Mouse (Mus musculus) urinary bladder, postnatal 0 days (tissue): ENCODE data around the gene Tmem219. TPM values are rescaled to one million over a fixed set of nuclear protein-coding genes. Genes with fewer than 3 reads are reported as not detected.

ENCODE experiments used
- polyA plus RNA-seq: library from polyadenylated mRNA; unstranded; fragments of >200 nt; fragmentation: Nextera tagmentation; extraction: Ambion mirVana; gene quantifications from 2 replicates; pipeline ENCODE4 v1.2.1, GENCODE M21; 2015

The Tmem219 gene
- 34.6 and 38.2 TPM in 2 replicates for polyA plus RNA-seq

GRCm38 (mm10) chr7:126922624-126923060 is at the start of gene Tmem219:
Gene Tmem219 (minus strand): TSS chr7:126922917.

GRCm38 (mm10) chr7:126949793-126950646 is 27.3 kb upstream of the Tmem219 start, which contains the start of gene Sez6l2:
Gene Sez6l2 (plus strand): TSS chr7:126950563.

GRCm38 (mm10) chr7:126949403-126949792 is 26.7 kb upstream of the Tmem219 start, which contains the start of gene Asphd1:
Gene Asphd1 (minus strand): TSS chr7:126949582.

GRCm38 (mm10) chr7:126928384-126929037 is 5.8 kb upstream of the Tmem219 start, which contains the start of gene Kctd13:
Gene Kctd13 (plus strand): TSS chr7:126928879.

GRCm38 (mm10) chr7:126884286-126885164 is 38.2 kb downstream of the Tmem219 start, which contains the start of gene Taok2:
Gene Taok2 (minus strand): TSS chr7:126884703.

DNA sequence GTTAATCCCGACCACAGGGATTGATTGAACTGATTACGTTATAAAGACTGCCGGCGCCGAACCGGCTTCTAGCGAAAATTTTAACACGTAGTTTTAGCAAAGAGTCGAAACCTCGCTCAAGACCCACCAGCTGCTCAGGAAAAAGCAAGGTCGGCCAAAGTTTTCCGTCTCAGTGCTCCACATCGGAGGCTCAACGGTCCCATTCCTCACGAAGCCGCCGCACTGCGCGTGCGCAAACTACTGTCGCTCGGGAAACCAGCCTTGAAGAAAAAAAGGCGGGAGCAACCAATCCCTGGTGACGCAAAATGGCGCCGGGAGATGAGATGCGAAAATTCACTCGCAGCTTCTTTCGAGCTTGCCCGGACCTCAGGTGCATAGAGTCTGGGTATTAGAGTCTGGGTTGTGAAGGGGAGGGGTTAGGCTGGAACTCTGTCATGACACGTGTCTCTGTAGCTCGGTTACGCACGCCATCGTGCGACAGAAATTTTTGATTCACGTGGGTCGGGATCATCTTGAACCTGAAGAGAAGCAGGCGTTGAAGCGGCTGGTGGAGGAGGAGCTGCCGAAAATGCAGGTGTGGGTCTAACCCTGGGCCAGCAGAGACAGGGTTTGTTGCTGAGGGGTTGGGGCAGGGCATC is 60.5 kb downstream of the Tmem219 start, which contains the start of gene Ino80e:
Gene Ino80e, minus strand, starts transcription at position 231 of the 638 bp plus-strand sequence.

GRCm38 (mm10) chr7:126861429-126862130 is 61.1 kb downstream of the Tmem219 start, which contains the start of gene Hirip3:
Gene Hirip3 (plus strand): TSS chr7:126861972.

DNA sequence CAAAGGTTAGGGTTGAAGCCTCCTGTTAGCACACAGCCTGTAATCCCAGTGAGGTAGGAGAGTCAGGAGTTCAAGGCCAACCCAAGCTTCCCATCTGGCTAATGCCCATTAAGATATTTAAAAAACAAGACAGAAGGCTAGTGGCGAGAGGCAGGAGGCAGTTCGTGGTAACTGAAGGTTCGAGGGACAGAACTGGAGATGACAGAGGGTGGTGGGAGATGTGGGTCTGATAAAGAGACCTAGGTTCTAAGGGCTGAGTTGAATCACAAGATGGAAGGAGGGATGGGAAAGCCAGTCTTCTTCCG is 75.6 kb downstream of the Tmem219 start, which contains the start of gene Doc2a:
Gene Doc2a, plus strand, starts transcription at position 301 of the 305 bp plus-strand sequence.

Other genes starting within 250 kb of the Tmem219 start
- 16.8 and 17.8 TPM in 2 replicates for gene Sult1a1, start 246.5 kb downstream of the Tmem219 start, polyA plus RNA-seq
- 81.7 and 98.8 TPM in 2 replicates for gene Bola2, start 227.5 kb downstream of the Tmem219 start, polyA plus RNA-seq
- 4.7 and 5.1 TPM in 2 replicates for gene Slx1b, start 227.1 kb downstream of the Tmem219 start, polyA plus RNA-seq
- gene Coro1a, start 215.1 kb downstream of the Tmem219 start, polyA plus RNA-seq = 15.1 and 33.5 TPM in 2 replicates
- gene Mapk3, start 163.3 kb downstream of the Tmem219 start, polyA plus RNA-seq = 58.5 and 65.2 TPM in 2 replicates
- gene Gdpd3, start 156.6 kb downstream of the Tmem219 start, polyA plus RNA-seq = 7.6 and 8.7 TPM in 2 replicates
- 67.6 and 97.6 TPM in 2 replicates for gene Ypel3, start 146.0 kb downstream of the Tmem219 start, polyA plus RNA-seq
- 0.12 and 0.15 TPM in 2 replicates for gene Tbx6, start 141.4 kb downstream of the Tmem219 start, polyA plus RNA-seq
- gene Ppp4c, start 130.4 kb downstream of the Tmem219 start, polyA plus RNA-seq = 111 and 119 TPM in 2 replicates
- gene Fam57b, start 125.2 kb downstream of the Tmem219 start, polyA plus RNA-seq = 0.17 and 0.30 TPM in 2 replicates
- gene 4930451I11Rik, start 91.3 kb downstream of the Tmem219 start, polyA plus RNA-seq = not detected in 2 replicates
- gene Doc2a, start 75.5 kb downstream of the Tmem219 start, polyA plus RNA-seq = 0.08 TPM in 1 of 2 replicates, not detected in the other
- 9.5 and 10.4 TPM in 2 replicates for gene Hirip3, start 60.9 kb downstream of the Tmem219 start, polyA plus RNA-seq
- gene Ino80e, start 60.5 kb downstream of the Tmem219 start, polyA plus RNA-seq = 45.1 and 48.6 TPM in 2 replicates
- gene Taok2, start 38.2 kb downstream of the Tmem219 start, polyA plus RNA-seq = 18.7 and 20.2 TPM in 2 replicates
- gene Kctd13, start 6.0 kb upstream of the Tmem219 start, polyA plus RNA-seq = 9.1 and 9.7 TPM in 2 replicates
- not detected in 2 replicates for gene Asphd1, start 26.7 kb upstream of the Tmem219 start, polyA plus RNA-seq
- gene Sez6l2, start 27.6 kb upstream of the Tmem219 start, polyA plus RNA-seq = 0.19 and 0.22 TPM in 2 replicates
- gene Cdipt, start 53.0 kb upstream of the Tmem219 start, polyA plus RNA-seq = 95.8 and 103 TPM in 2 replicates
- 1.7 and 1.9 TPM in 2 replicates for gene Cdiptos, start 53.2 kb upstream of the Tmem219 start, polyA plus RNA-seq
- gene Mvp, start 91.7 kb upstream of the Tmem219 start, polyA plus RNA-seq = 34.3 and 38.8 TPM in 2 replicates
- gene Pagr1b, start 93.6 kb upstream of the Tmem219 start, polyA plus RNA-seq = 0.49 TPM in 1 of 2 replicates, not detected in the other
- gene Pagr1a, start 94.4 kb upstream of the Tmem219 start, polyA plus RNA-seq = 7.9 and 36.8 TPM in 2 replicates
- 5.0 and 26.8 TPM in 2 replicates for gene Gm42742, start 98.2 kb upstream of the Tmem219 start, polyA plus RNA-seq
- gene Prrt2, start 98.3 kb upstream of the Tmem219 start, polyA plus RNA-seq = 2.7 and 3.0 TPM in 2 replicates
- gene Maz, start 104.1 kb upstream of the Tmem219 start, polyA plus RNA-seq = 20.4 and 22.4 TPM in 2 replicates
- 17.9 and 21.4 TPM in 2 replicates for gene Kif22, start 119.6 kb upstream of the Tmem219 start, polyA plus RNA-seq
- not detected in 2 replicates for gene Zg16, start 164.4 kb upstream of the Tmem219 start, polyA plus RNA-seq
- 2.3 and 6.4 TPM in 2 replicates for gene AI467606, start 168.4 kb upstream of the Tmem219 start, polyA plus RNA-seq
- 0.76 and 0.98 TPM in 2 replicates for gene Qprt, start 199.3 kb upstream of the Tmem219 start, polyA plus RNA-seq
- gene Spn, start 214.9 kb upstream of the Tmem219 start, polyA plus RNA-seq = 0.13 TPM in 2 replicates